Mouse (Mus musculus): ENCODE measurements around the gene Ccdc71. TPM values are rescaled to one million over a fixed set of nuclear protein-coding genes. Genes with fewer than 3 reads are reported as not detected.

The Ccdc71 gene
- 45.2 TPM for polyA plus RNA-seq (2017; shearing (Covaris generic))

DNA sequence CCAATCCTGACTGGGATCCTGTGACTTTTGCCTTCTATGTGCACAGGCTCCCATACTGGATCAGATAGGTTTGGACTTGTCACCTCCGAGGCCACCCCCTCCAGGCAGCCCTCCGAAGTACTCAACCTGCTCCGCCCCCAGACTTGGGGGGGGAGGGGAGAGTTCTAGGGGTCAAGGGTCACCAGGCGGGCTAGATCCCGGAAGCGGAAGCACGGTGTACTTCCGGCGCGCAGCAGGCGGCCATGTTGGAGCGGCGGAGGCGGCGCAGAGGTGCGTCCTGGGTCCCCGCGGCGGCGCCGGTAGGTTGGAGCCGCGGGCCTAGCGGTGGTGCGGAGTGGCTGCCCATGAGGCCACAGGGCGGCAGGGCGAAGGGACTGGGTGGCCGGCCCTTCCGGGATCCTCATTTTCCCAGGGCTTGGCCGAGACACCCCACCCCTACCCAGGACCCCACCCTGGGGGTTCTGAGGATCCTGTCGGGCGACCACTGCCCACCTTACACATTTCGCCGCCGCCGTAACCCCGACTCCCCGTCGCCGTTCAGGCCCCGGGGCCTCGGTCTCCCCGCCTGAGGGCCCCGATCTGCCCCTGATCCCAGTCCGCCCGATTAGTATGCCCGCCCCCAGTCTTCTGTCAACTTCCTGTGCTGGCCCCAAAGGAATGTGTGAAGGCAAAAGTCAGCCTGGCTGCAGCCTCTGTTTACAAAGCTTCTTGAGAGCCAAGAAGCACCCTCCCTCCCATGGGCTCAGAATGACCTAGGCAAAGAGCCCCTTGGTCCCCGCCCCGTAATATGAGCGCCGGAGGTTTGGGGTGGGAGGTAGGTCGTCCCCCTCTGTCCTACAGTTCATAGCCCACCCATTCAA lies at the start of gene Ccdc71:
Gene Ccdc71, plus strand, starts transcription at position 209 of the 860 bp plus-strand sequence.

DNA sequence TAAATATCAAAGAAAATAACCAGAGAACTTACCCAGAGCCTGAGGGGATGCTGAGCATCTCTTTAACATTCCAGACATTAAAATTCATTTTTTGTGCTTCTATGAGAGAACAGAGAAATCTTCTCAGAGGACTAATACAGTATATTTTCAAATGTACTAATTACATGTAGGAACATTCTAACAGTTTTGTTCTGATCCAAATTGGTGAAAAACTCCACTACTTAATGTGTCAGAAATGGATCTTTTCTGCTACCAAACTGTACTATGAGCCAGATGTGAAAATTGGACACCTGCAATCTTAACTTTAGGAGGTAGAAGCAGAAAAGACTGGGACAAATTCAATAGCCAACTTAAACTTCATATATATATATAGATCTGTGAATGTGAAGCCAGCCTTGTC lies 31.9 kb upstream of the Ccdc71 start, which contains the start of gene Ccdc36:
Gene Ccdc36, minus strand, starts transcription at position 101 of the 400 bp plus-strand sequence.

DNA sequence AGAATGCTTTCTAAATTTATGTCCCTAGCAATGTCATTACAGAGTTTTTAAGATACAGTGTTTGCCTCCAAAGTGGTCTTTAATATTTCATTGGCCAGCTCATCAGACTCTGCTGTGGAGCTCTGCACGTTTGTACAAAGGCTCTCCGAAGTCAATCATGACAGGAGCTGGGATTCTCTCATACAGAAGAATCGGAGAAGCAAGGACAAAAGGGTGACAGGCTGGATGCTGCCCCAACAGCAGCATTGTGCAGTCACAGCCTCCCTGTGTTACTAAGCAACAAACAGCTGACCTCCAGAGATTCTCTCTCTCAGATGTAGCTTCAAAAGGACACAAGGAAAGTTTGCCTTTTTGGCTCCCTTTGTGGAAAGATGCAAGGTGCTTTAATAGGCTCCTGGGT lies 24.1 kb upstream of the Ccdc71 start, which contains the start of gene BC048562:
Gene BC048562, plus strand, starts transcription at position 301 of the 400 bp plus-strand sequence.

DNA sequence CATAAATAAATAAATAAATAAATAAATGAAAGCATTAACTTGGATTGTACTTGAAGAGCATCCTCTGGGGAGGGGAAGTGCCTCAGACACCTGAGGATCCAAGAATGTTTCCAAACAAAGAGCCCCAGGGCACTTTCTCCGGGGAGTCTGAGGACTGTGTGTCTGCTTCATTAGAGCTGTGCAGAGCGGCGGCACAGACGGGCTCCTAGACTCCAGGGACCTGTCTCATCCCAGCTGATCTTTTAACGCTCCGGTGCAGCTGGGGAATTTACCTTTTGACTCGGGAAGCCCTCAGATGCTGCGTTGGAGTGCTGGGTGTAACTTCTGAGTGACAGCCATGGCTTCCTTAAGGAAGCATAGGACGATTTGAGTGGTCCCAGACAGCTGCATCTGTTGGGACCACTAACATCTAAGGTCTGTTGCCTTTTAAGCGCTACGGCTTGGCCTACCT lies 879 bp downstream of the Ccdc71 start, which contains the start of gene Klhdc8b:
Gene Klhdc8b, minus strand, starts transcription at position 401 of the 451 bp plus-strand sequence.

DNA sequence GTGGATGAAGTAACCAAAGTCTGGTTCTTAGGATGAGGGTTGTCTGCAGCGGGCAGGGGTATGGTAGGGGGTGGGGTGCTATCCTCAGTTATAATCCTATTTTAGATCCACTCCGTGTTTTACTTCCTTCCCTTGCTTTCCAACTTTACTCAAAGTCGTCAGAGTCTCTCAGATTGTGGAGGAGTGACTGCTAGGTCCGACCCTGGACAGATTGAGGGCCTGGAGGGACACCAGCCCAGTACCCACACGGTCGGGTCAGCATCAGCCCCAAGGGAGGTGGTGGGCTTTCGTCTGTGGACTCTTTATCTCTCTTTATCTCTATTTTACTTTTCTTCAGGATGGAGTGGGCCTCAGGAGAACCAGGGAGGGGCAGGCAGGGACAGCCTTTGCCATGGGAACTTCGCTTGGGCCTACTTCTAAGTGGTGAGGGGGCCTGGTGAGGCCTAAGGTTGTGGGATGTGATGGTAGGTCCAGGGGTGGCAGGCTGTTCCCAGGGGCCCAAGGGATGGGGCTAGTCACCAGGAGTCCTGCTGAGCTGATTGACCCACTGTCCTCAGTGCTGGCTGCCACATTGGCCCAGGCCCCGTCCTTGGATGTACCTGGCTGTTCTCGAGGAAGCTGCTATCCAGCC lies 19.5 kb downstream of the Ccdc71 start, which contains the start of gene Lamb2:
Gene Lamb2, plus strand, starts transcription at position 16 of the 631 bp plus-strand sequence.

DNA sequence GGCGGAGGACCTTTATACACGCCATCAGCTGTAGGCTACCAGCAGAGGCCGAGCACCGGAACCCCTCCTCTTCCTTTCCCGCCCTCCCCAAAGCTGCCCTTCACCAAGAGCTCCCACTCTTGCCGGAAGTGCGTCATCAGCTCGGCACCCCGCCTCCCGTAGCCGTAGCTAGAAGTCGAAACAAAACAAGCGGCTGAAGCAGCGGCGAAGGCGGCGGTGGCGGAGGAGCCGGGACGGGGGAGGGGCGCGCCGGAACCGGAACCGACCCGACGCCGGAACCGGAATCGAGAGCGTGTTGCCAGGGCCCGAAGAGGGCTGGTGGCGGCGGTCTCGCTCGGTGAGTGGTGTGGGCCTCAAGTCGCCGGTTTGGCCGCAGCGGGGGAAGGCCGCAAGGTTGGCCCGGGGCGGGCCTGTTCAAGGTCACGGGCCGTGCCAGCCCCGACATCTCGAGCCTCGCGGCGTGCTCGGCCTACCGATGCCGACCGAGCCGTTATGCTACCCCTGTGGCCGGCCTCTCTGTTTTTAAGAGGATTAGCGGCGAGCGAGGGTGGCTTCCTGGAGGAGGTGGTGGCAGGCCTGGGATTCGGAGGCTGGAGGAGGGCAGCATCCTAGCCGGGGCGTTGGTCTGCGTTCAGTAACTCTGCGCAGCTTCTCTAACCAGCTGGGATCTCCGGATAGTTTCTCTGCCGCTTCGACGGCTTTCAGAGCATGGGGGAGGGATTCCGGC lies 30.4 kb downstream of the Ccdc71 start, which contains the start of gene Usp19:
Gene Usp19, plus strand, starts transcription at position 44 of the 727 bp plus-strand sequence.

DNA sequence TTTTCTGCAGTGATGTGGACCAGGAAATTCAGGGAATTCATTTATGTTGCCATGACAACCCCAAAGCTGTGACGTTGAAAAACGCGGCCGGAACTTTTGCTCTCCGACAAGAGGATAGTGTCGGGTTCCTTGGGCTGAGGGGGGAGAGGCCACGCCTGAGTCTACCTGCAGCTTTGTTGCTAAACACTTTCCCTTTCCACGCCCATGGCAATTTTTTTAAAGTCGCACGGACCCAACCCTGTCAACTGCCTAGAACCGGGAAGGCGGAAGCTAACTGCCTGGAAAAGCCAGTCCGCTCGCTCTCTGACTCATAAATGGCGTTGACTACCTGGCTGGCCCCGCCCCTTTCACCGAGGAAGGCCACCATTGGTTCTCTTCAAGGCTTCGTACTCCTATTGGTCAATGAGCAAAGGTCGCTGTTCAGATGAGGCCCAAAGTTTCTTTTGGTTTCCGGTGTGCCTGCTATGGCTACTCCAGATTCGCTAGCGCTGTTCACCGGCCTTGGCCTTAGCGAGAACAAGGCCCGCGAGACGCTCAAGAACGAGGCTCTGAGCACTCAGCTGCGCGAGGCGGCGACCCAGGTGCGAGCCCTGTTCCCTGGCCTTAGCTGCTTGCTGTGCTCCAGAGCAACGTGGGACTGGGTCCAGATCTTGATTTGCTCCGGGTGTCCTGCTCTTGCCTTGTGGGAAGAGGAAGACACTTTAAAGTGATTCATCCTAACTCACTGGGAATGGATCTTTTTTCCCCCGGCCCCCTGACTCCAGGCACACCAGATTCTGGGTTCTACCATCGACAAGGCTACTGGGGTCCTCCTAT lies 47.5 kb downstream of the Ccdc71 start, which contains the start of gene Qars:
Gene Qars, plus strand, starts transcription at position 88 of the 816 bp plus-strand sequence.

Other genes starting within 250 kb of the Ccdc71 start
- 21.4 TPM for gene Dag1, start 196.6 kb upstream of the Ccdc71 start, polyA plus RNA-seq (2017; shearing (Covaris generic))
- gene Nicn1, start 170.1 kb upstream of the Ccdc71 start, polyA plus RNA-seq (2017; shearing (Covaris generic)), result 2.1 TPM
- gene Amt, start 163.7 kb upstream of the Ccdc71 start, polyA plus RNA-seq (2017; shearing (Covaris generic)), result 0.48 TPM
- 433 TPM for gene Rhoa, start 154.4 kb upstream of the Ccdc71 start, polyA plus RNA-seq (2017; shearing (Covaris generic))
- 24.7 TPM for gene Tcta, start 154.4 kb upstream of the Ccdc71 start, polyA plus RNA-seq (2017; shearing (Covaris generic))
- 563 TPM for gene Gpx1, start 121.6 kb upstream of the Ccdc71 start, polyA plus RNA-seq (2017; shearing (Covaris generic))
- 145 TPM for gene Usp4, start 112.7 kb upstream of the Ccdc71 start, polyA plus RNA-seq (2017; shearing (Covaris generic))
- 2.2 TPM for gene 1700102P08Rik, start 67.7 kb upstream of the Ccdc71 start, polyA plus RNA-seq (2017; shearing (Covaris generic))
- gene Ccdc36, start 32.0 kb upstream of the Ccdc71 start, polyA plus RNA-seq (2017; shearing (Covaris generic)), result 0.08 TPM
- gene BC048562, start 24.0 kb upstream of the Ccdc71 start, polyA plus RNA-seq (2017; shearing (Covaris generic)), result not detected
- gene Klhdc8b, start 1.1 kb downstream of the Ccdc71 start, polyA plus RNA-seq (2017; shearing (Covaris generic)), result 10.2 TPM
- gene Lamb2, start 19.2 kb downstream of the Ccdc71 start, polyA plus RNA-seq (2017; shearing (Covaris generic)), result 0.48 TPM
- gene Usp19, start 30.1 kb downstream of the Ccdc71 start, polyA plus RNA-seq (2017; shearing (Covaris generic)), result 133 TPM
- 92.7 TPM for gene Qars, start 47.2 kb downstream of the Ccdc71 start, polyA plus RNA-seq (2017; shearing (Covaris generic))
- gene Qrich1, start 56.3 kb downstream of the Ccdc71 start, polyA plus RNA-seq (2017; shearing (Covaris generic)), result 159 TPM
- 85.3 TPM for gene Impdh2, start 99.8 kb downstream of the Ccdc71 start, polyA plus RNA-seq (2017; shearing (Covaris generic))
- gene Ndufaf3, start 106.9 kb downstream of the Ccdc71 start, polyA plus RNA-seq (2017; shearing (Covaris generic)), result 69.2 TPM
- 122 TPM for gene Dalrd3, start 109.4 kb downstream of the Ccdc71 start, polyA plus RNA-seq (2017; shearing (Covaris generic))
- 84.4 TPM for gene Wdr6, start 118.2 kb downstream of the Ccdc71 start, polyA plus RNA-seq (2017; shearing (Covaris generic))
- gene P4htm, start 137.1 kb downstream of the Ccdc71 start, polyA plus RNA-seq (2017; shearing (Covaris generic)), result 16.1 TPM
- gene Arih2, start 188.9 kb downstream of the Ccdc71 start, polyA plus RNA-seq (2017; shearing (Covaris generic)), result 91.3 TPM
- 53.7 TPM for gene Slc25a20, start 201.6 kb downstream of the Ccdc71 start, polyA plus RNA-seq (2017; shearing (Covaris generic))
- gene Prkar2a, start 228.8 kb downstream of the Ccdc71 start, polyA plus RNA-seq (2017; shearing (Covaris generic)), result 11.2 TPM

All from CD4-positive, CD25-positive, alpha-beta regulatory T cell (primary cell).